Mouse (Mus musculus): ENCODE measurements around the gene Amn. TPM values are rescaled to one million over a fixed set of nuclear protein-coding genes. Genes with fewer than 3 reads are reported as not detected.

Gene Amn
- total and polyA plus RNA-seq, 3 experiments: 0.12 to 0.14 TPM; not detected in 1

GRCm38 (mm10) chr12:111323423-111323822, 52.5 kb downstream of the Amn start:
- H3K27ac ChIP-seq (ENCODE audit: control insufficient read depth, low read depth, low read length): no peak overlapping the region
- H3K9me3 ChIP-seq (replicated peaks; ENCODE audit: insufficient read depth, low read length): no peaks in the 10 kb centered on the region
- DNase-seq (ENCODE audit: low read depth, low spot score): no peak
- H3K4me1 ChIP-seq (ENCODE audit: control insufficient read depth in 1 of 2, insufficient read depth in 2 of 2, low read length in 2 of 2): no peaks in the 10 kb centered on the region
- TF ChIP-seq MYC (IDR thresholded peaks at IDR 0.05; ENCODE audit: low read depth, low read length): no peak
- no peak for TF ChIP-seq UBTF (IDR thresholded peaks at IDR 0.05; ENCODE audit: borderline replicate concordance, insufficient read depth, low read depth, low read length)
- no peak for TF ChIP-seq POLR2A (IDR thresholded peaks at IDR 0.05; ENCODE audit: control insufficient read depth in 1 of 2, insufficient read depth in 1 of 2, low read depth in 1 of 2, low read length in 2 of 2, poor library complexity in 1 of 2)
- TF ChIP-seq CHD2 (IDR thresholded peaks at IDR 0.05; ENCODE audit: low read length): no peak
- TF ChIP-seq BHLHE40 (IDR thresholded peaks at IDR 0.05; ENCODE audit: borderline replicate concordance, low read depth, low read length): no peak
- no peak for TF ChIP-seq EP300 (IDR thresholded peaks at IDR 0.05; ENCODE audit: low read depth in 1 of 2, low read length in 2 of 2)
- no peak for TF ChIP-seq USF1 (IDR thresholded peaks at IDR 0.05; ENCODE audit: low read depth, low read length)
- TF ChIP-seq ETS1 (IDR thresholded peaks at IDR 0.05; ENCODE audit: low read depth, low read length): no peak
- TF ChIP-seq MAFK (IDR thresholded peaks at IDR 0.05; ENCODE audit: borderline replicate concordance, low read depth, low read length): no peak
- no peak for TF ChIP-seq TCF12 (IDR thresholded peaks at IDR 0.05; ENCODE audit: low read depth, low read length)
- no peak for TF ChIP-seq MEF2A (IDR thresholded peaks at IDR 0.05; ENCODE audit: extremely low read depth, insufficient replicate concordance, low read depth, low read length, poor library complexity, severe bottlenecking)
- TF ChIP-seq POLR2AphosphoS2 (IDR thresholded peaks at IDR 0.05; ENCODE audit: low read length): no peak
- TF ChIP-seq ZC3H11A (IDR thresholded peaks at IDR 0.05; ENCODE audit: low read depth, low read length): no peak
- TF ChIP-seq CTCF (IDR thresholded peaks at IDR 0.05 in 2 of 3, conservative IDR thresholded peaks at IDR 0.05 in 1 of 3; ENCODE audit: control insufficient read depth in 1 of 3, insufficient read depth in 1 of 3, low read depth in 2 of 3, low read length in 3 of 3, poor library complexity in 1 of 3, severe bottlenecking in 1 of 3): no peak
- TF ChIP-seq MAX (IDR thresholded peaks at IDR 0.05; ENCODE audit: low read length): no peak
- H3K9ac ChIP-seq (ENCODE audit: control insufficient read depth, low read depth, low read length, poor library complexity, severe bottlenecking): no peak overlapping the region
- H3K79me2 ChIP-seq (ENCODE audit: control insufficient read depth, insufficient read depth, low read length, poor library complexity): no peaks in the 10 kb centered on the region
- no peak overlapping the region for H3K4me3 ChIP-seq (ENCODE audit: control insufficient read depth in 1 of 2, insufficient read depth in 1 of 2, low read depth in 2 of 2, low read length in 2 of 2)
- H3K27me3 ChIP-seq (ENCODE audit: control insufficient read depth in 1 of 2, insufficient read depth in 2 of 2, low read length in 2 of 2): peaks cover 0 to 5% of the 10 kb centered on the region in 2 experiments; a peak in 2 of 4 replicates
- no peaks in the 10 kb centered on the region for H3K36me3 ChIP-seq (ENCODE audit: control insufficient read depth in 1 of 2, insufficient read depth in 2 of 2, low read length in 2 of 2)

DNA sequence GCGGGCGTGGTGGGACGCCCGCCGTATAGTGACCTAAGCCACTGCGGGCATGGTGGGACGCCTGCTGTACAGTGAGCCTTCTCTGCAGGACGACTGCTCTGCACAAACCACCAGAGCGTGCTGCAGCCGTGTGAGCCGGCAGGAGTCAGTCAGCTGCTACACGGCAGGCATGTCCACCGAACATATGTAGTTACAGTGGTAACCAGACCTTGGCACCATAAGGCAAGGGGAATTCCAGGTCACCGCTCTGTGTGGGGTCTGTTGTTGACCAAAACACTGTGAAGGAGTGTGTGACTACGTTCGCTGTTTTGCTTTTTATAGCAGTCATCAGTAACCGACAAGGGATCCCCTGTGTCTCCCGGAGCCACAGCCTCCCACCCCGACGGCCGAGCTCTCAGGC, 53.6 kb downstream of the Amn start:
- Histone ChIP-seq H3K4me1 (ENCODE audit: control insufficient read depth in 1 of 2, insufficient read depth in 2 of 2, low read length in 2 of 2) (no peaks in the 10 kb centered on the region), H3K27ac (ENCODE audit: control insufficient read depth, low read depth, low read length) (no peak overlapping the region), H3K9me3 (replicated peaks; ENCODE audit: insufficient read depth, low read length) (no peaks in the 10 kb centered on the region), H3K36me3 (ENCODE audit: control insufficient read depth in 1 of 2, insufficient read depth in 2 of 2, low read length in 2 of 2) (no peaks in the 10 kb centered on the region), H3K79me2 (ENCODE audit: control insufficient read depth, insufficient read depth, low read length, poor library complexity) (no peaks in the 10 kb centered on the region), H3K27me3 (ENCODE audit: control insufficient read depth in 1 of 2, insufficient read depth in 2 of 2, low read length in 2 of 2) (peaks cover 0 to 5% of the 10 kb centered on the region in 2 experiments; a peak in 2 of 4 replicates), H3K9ac (ENCODE audit: control insufficient read depth, low read depth, low read length, poor library complexity, severe bottlenecking) (no peak overlapping the region), H3K4me3 (ENCODE audit: control insufficient read depth in 1 of 2, insufficient read depth in 1 of 2, low read depth in 2 of 2, low read length in 2 of 2) (no peak overlapping the region)
- TF ChIP-seq MAX (IDR thresholded peaks at IDR 0.05; ENCODE audit: low read length): no peak
- no peak for TF ChIP-seq NELFE (IDR thresholded peaks at IDR 0.05; ENCODE audit: low read depth, low read length)
- no peak for TF ChIP-seq SMC3 (IDR thresholded peaks at IDR 0.05; ENCODE audit: low read depth, low read length)
- no peak for TF ChIP-seq USF1 (IDR thresholded peaks at IDR 0.05; ENCODE audit: low read depth, low read length)
- no peak for TF ChIP-seq CTCF (IDR thresholded peaks at IDR 0.05 in 2 of 3, conservative IDR thresholded peaks at IDR 0.05 in 1 of 3; ENCODE audit: control insufficient read depth in 1 of 3, insufficient read depth in 1 of 3, low read depth in 2 of 3, low read length in 3 of 3, poor library complexity in 1 of 3, severe bottlenecking in 1 of 3)
- TF ChIP-seq MAZ (IDR thresholded peaks at IDR 0.05; ENCODE audit: low read depth, low read length): no peak
- TF ChIP-seq POLR2AphosphoS5 (IDR thresholded peaks at IDR 0.05; ENCODE audit: borderline replicate concordance, low read depth, low read length): no peak
- DNase-seq (ENCODE audit: low read depth, low spot score): no peak

Measured in MEL (cell line).